Mouse (Mus musculus) MEL (cell line): ENCODE results near the gene Hoxa3.

Experiments
- CHD2 ChIP-seq: IDR thresholded peaks from 2 replicates; pipeline ENCODE4 v1.6.1; 2011; ENCODE audit warnings: low read length, improper control_type of control experiment
- CTCF ChIP-seq, 3 experiments: IDR thresholded peaks in 2 of 3; conservative IDR thresholded peaks in 1 of 3; 2 replicates each; pipeline ENCODE4 v1.5.1; 2011 to 2012; ENCODE audit warnings: low read length in 3 of 3, low read depth in 2 of 3, mild to moderate bottlenecking in 2 of 3, improper control_type of control experiment in 1 of 3, inconsistent platforms in 1 of 3, mixed read lengths in 1 of 3, moderate library complexity in 1 of 3; ENCODE audit not compliant: control insufficient read depth in 1 of 3, insufficient read depth in 1 of 3, poor library complexity in 1 of 3, severe bottlenecking in 1 of 3
- E2F4 ChIP-seq: IDR thresholded peaks from 2 replicates; pipeline ENCODE4 v1.6.1; 2011; ENCODE audit warnings: low read depth, low read length, improper control_type of control experiment, borderline replicate concordance
- EP300 ChIP-seq, 2 experiments: IDR thresholded peaks; 2 replicates each; pipeline ENCODE4 v1.6.1; 2011; ENCODE audit warnings: improper control_type of control experiment in 2 of 2, low read length in 2 of 2, low read depth in 1 of 2, mild to moderate bottlenecking in 1 of 2
- HCFC1 ChIP-seq: IDR thresholded peaks from 2 replicates; pipeline ENCODE4 v1.6.1; 2012; ENCODE audit warnings: low read depth, mild to moderate bottlenecking, inconsistent platforms, low read length, improper control_type of control experiment, moderate library complexity
- KAT2A ChIP-seq: conservative IDR thresholded peaks from 2 replicates; pipeline ENCODE4 v1.6.1; 2012; ENCODE audit warnings: low read depth, low read length, improper control_type of control experiment, inconsistent platforms
- MAFK ChIP-seq: IDR thresholded peaks from 2 replicates; pipeline ENCODE4 v1.6.1; 2011; ENCODE audit warnings: low read depth, mild to moderate bottlenecking, low read length, improper control_type of control experiment, borderline replicate concordance
- MYB ChIP-seq: IDR thresholded peaks from 2 replicates; pipeline ENCODE4 v1.6.1; 2011; ENCODE audit warnings: mild to moderate bottlenecking, low read depth, low read length, improper control_type of control experiment
- POLR2A ChIP-seq, 2 experiments: IDR thresholded peaks; 2 replicates each; pipeline ENCODE4 v1.6.1; 2011 to 2012; ENCODE audit warnings: low read length in 2 of 2, mild to moderate bottlenecking in 2 of 2, control low read depth in 1 of 2, improper control_type of control experiment in 1 of 2, low read depth in 1 of 2, moderate library complexity in 1 of 2; ENCODE audit not compliant: control insufficient read depth in 1 of 2, insufficient read depth in 1 of 2, poor library complexity in 1 of 2
- TAL1 ChIP-seq: IDR thresholded peaks from 2 replicates; pipeline ENCODE4 v1.6.1; 2012; ENCODE audit warnings: mild to moderate bottlenecking, inconsistent platforms, low read length, moderate library complexity, mixed read lengths
- UBTF ChIP-seq: IDR thresholded peaks from 2 replicates; pipeline ENCODE4 v1.6.1; 2012; ENCODE audit warnings: low read depth, mild to moderate bottlenecking, inconsistent platforms, low read length, improper control_type of control experiment, moderate library complexity, borderline replicate concordance; ENCODE audit not compliant: insufficient read depth
- USF1 ChIP-seq: IDR thresholded peaks from 2 replicates; pipeline ENCODE4 v1.6.1; 2014; ENCODE audit warnings: low read depth, mild to moderate bottlenecking, inconsistent platforms, low read length, improper control_type of control experiment, moderate library complexity
- USF2 ChIP-seq, 2 experiments: IDR thresholded peaks; 2 replicates each; pipeline ENCODE4 v1.6.1; 2011 to 2012; ENCODE audit warnings: improper control_type of control experiment in 2 of 2, low read length in 2 of 2, borderline replicate concordance in 1 of 2, inconsistent platforms in 1 of 2, low read depth in 1 of 2, mild to moderate bottlenecking in 1 of 2; ENCODE audit not compliant: insufficient read depth in 1 of 2
- ZC3H11A ChIP-seq: IDR thresholded peaks from 2 replicates; pipeline ENCODE4 v1.6.1; 2012; ENCODE audit warnings: low read depth, mild to moderate bottlenecking, inconsistent platforms, low read length, improper control_type of control experiment

DNA sequence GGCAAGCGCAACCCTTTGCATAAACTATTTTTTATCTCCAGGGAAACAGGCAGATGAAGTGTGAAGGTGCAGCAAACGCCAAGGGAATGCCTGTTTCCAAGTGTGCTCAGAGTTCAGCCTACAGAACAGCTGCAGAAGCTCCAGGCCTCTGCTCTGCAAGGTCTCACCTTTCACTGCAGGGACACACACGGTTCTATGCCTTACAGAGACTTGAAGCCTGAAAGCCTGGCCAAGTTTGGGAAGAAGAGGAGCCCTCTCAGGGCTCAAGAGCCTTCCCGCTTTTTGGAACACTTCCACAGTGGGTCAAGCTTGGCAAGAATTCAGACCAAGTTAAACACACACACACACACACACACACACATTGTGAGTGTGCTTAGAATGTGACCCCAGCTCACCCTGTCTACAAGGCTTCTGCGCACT is 24.0 kb downstream of the Hoxa3 start:
- TF ChIP-seq USF1 (no peak), POLR2A (IDR thresholded peaks at IDR 0.05; ENCODE audit: control insufficient read depth in 1 of 2, insufficient read depth in 1 of 2, low read depth in 1 of 2, low read length in 2 of 2, poor library complexity in 1 of 2) (no peak), EP300 (IDR thresholded peaks at IDR 0.05; ENCODE audit: low read depth in 1 of 2, low read length in 2 of 2) (no peak), MYB (no peak), HCFC1 (no peak), USF2 (IDR thresholded peaks at IDR 0.05; ENCODE audit: borderline replicate concordance in 1 of 2, insufficient read depth in 1 of 2, low read depth in 1 of 2, low read length in 2 of 2) (no peak), UBTF (no peak), CTCF (IDR thresholded peaks at IDR 0.05 in 2 of 3, conservative IDR thresholded peaks at IDR 0.05 in 1 of 3; ENCODE audit: control insufficient read depth in 1 of 3, insufficient read depth in 1 of 3, low read depth in 2 of 3, low read length in 3 of 3, poor library complexity in 1 of 3, severe bottlenecking in 1 of 3) (no peak), KAT2A (no peak), E2F4 (no peak), MAFK (no peak), ZC3H11A (no peak), TAL1 (no peak), CHD2 (no peak)
